In genomic region chr19:18639552-18639951, GRCm38 (mm10) we compare ENCODE assay signal across 12 mouse cellular contexts. TPM values are rescaled to one million over a fixed set of nuclear protein-coding genes. Genes with fewer than 3 reads are reported as not detected.
A peak's percentile ranks its signal among the peaks of the same experiment; 100 is the strongest.
DNase-seq lines count a peak whose midpoint lies in the region; ATAC-seq and TF ChIP-seq lines count a peak whose summit lies in the region.
"Had no signal": no experiment of that assay in that cellular context is flagged by ENCODE, and none has a peak within 500 bp of the region (broad histone marks: within the 10 kb centered on the region; RNA-seq: fewer than 3 reads in every experiment).

No protein-coding gene starts in this region.

- peaks cover 43% of the 10 kb centered on the region for H3K36me3 ChIP-seq in liver, adult 2 months (ENCODE audit: control insufficient read depth, insufficient read depth, low read length)
- H3K36me3 ChIP-seq in liver, embryonic 11.5 days (ENCODE audit: control insufficient read depth, insufficient read depth, low read length), result no peaks in the 10 kb centered on the region
- no peaks in the 10 kb centered on the region for H3K36me3 ChIP-seq in ES-E14 (ENCODE audit: control insufficient read depth, insufficient read depth, low read length, poor library complexity, severe bottlenecking)
- no peaks in the 10 kb centered on the region for H3K36me3 ChIP-seq in intestine, postnatal 0 days (ENCODE audit: control insufficient read depth, insufficient read depth)
- no peaks in the 10 kb centered on the region for H3K36me3 ChIP-seq in limb, embryonic 10.5 days
- H3K36me3 ChIP-seq: embryonic facial prominence, embryonic 12.5 days had no signal

- H3K4me1 ChIP-seq in liver, adult 2 months (ENCODE audit: control insufficient read depth, insufficient read depth, low read length), result peaks cover 3% of the 10 kb centered on the region
- H3K4me1 ChIP-seq in liver, embryonic 11.5 days (replicated peaks; ENCODE audit: control insufficient read depth, insufficient read depth, low read length), result peaks cover 11% of the 10 kb centered on the region
- H3K4me1 ChIP-seq in ES-E14 (ENCODE audit: control insufficient read depth in 2 of 2, insufficient read depth in 2 of 2, low read length in 2 of 2, poor library complexity in 1 of 2), result 0 out of 4 replicates have a peak, but pooled peaks cover 0 to 3% of the 10 kb centered on the region in 2 experiments
- no peaks in the 10 kb centered on the region for H3K4me1 ChIP-seq in intestine, postnatal 0 days (replicated peaks; ENCODE audit: control insufficient read depth, insufficient read depth, low read length)
- no peaks in the 10 kb centered on the region for H3K4me1 ChIP-seq in limb, embryonic 10.5 days
- H3K4me1 ChIP-seq: embryonic facial prominence, embryonic 12.5 days; heart, embryonic 15.5 days had no signal

- no peak overlapping the region for H3K4me2 ChIP-seq in liver, embryonic 11.5 days
- H3K4me2 ChIP-seq in intestine, postnatal 0 days (replicated peaks; ENCODE audit: low read depth), result no peak overlapping the region
- H3K4me2 ChIP-seq: embryonic facial prominence, embryonic 12.5 days; heart, embryonic 15.5 days had no signal

- H3K27me3 ChIP-seq in liver, adult 2 months (ENCODE audit: control insufficient read depth, insufficient read depth, low read length), result no peaks in the 10 kb centered on the region
- no peaks in the 10 kb centered on the region for H3K27me3 ChIP-seq in liver, embryonic 11.5 days (replicated peaks; ENCODE audit: control insufficient read depth, insufficient read depth, low read length)
- no peaks in the 10 kb centered on the region for H3K27me3 ChIP-seq in intestine, postnatal 0 days (replicated peaks; ENCODE audit: control insufficient read depth, insufficient read depth, low read length)
- no peaks in the 10 kb centered on the region for H3K27me3 ChIP-seq in limb, embryonic 10.5 days (ENCODE audit: low read depth, poor library complexity, severe bottlenecking)
- H3K27me3 ChIP-seq: embryonic facial prominence, embryonic 12.5 days; heart, embryonic 15.5 days; megakaryocyte, embryonic 14.5 days had no signal

- no peak overlapping the region for H3K4me3 ChIP-seq in liver, adult 2 months (ENCODE audit: insufficient read depth, low read depth, low read length)
- H3K4me3 ChIP-seq in liver, embryonic 11.5 days (ENCODE audit: low read depth, low read length), result no peak overlapping the region
- no peak overlapping the region for H3K4me3 ChIP-seq in ES-E14 (ENCODE audit: insufficient read depth in 1 of 2, low read depth in 1 of 2, low read length in 2 of 2, poor library complexity in 1 of 2, severe bottlenecking in 1 of 2)
- no peak overlapping the region for H3K4me3 ChIP-seq in intestine, postnatal 0 days (ENCODE audit: low read depth, low read length)
- no peak overlapping the region for H3K4me3 ChIP-seq in limb, embryonic 10.5 days
- H3K4me3 ChIP-seq: embryonic facial prominence, embryonic 12.5 days; heart, embryonic 15.5 days; megakaryocyte, embryonic 14.5 days had no signal

- H3K9ac ChIP-seq in liver, adult 2 months (ENCODE audit: low read depth, low read length), result no peak overlapping the region
- H3K9ac ChIP-seq in liver, embryonic 11.5 days (ENCODE audit: low read depth, low read length), result no peak overlapping the region
- no peak overlapping the region for H3K9ac ChIP-seq in ES-E14 (ENCODE audit: insufficient read depth, low read depth, low read length, poor library complexity, severe bottlenecking)
- H3K9ac ChIP-seq in intestine, postnatal 0 days (ENCODE audit: low read depth, low read length), result no peak overlapping the region
- H3K9ac ChIP-seq: embryonic facial prominence, embryonic 12.5 days; heart, embryonic 15.5 days had no signal

- no peaks in the 10 kb centered on the region for H3K9me3 ChIP-seq in liver, embryonic 11.5 days (ENCODE audit: control insufficient read depth, low read length)
- no peaks in the 10 kb centered on the region for H3K9me3 ChIP-seq in ES-E14 (ENCODE audit: control insufficient read depth, insufficient read depth, low read depth, low read length)
- H3K9me3 ChIP-seq in intestine, postnatal 0 days (ENCODE audit: control insufficient read depth), result no peaks in the 10 kb centered on the region
- H3K9me3 ChIP-seq in limb, embryonic 10.5 days (replicated peaks), result no peaks in the 10 kb centered on the region
- H3K9me3 ChIP-seq: embryonic facial prominence, embryonic 12.5 days; heart, embryonic 15.5 days had no signal

- no peak for ATAC-seq in liver, embryonic 11.5 days (replicated peaks; ENCODE audit: low FRiP score)
- ATAC-seq in intestine, postnatal 0 days, result no peak

- TF ChIP-seq POLR2A in liver, adult 2 months (IDR thresholded peaks at IDR 0.05; ENCODE audit: extremely low read depth, insufficient read depth, low read length), result no peak

- no peak overlapping the region for H3K27ac ChIP-seq in liver, adult 2 months (replicated peaks; ENCODE audit: insufficient read depth, low read depth, low read length)
- no peak overlapping the region for H3K27ac ChIP-seq in liver, embryonic 11.5 days (ENCODE audit: low read depth, low read length)
- no peak overlapping the region for H3K27ac ChIP-seq in ES-E14 (ENCODE audit: insufficient read depth, low read depth, low read length, poor library complexity, severe bottlenecking)
- H3K27ac ChIP-seq in intestine, postnatal 0 days (ENCODE audit: low read depth, low read length), result no peak overlapping the region
- H3K27ac ChIP-seq in limb, embryonic 10.5 days, result no peak overlapping the region
- H3K27ac ChIP-seq: embryonic facial prominence, embryonic 12.5 days; heart, embryonic 15.5 days had no signal

- in situ Hi-C loops in ES-E14 (cut with MboI; ENCODE audit: low sequenced_read_pairs in 2 of 2, unreplicated experiment in 2 of 2), result no loop called here

- TF ChIP-seq CTCF in liver, adult 2 months (IDR thresholded peaks at IDR 0.05; ENCODE audit: low read depth, low read length), result peak; percentile 59; the same call in 1 of the 2 replicates
- TF ChIP-seq CTCF in intestine, postnatal 0 days (IDR thresholded peaks at IDR 0.05; ENCODE audit: low read depth), result peak; percentile 81

- peaks cover 6% of the 10 kb centered on the region; the same call in 1 of the 2 replicates for H3K79me2 ChIP-seq in liver, adult 2 months (ENCODE audit: control insufficient read depth, insufficient read depth, low read length)

- WGBS in liver, adult 2 months, result 43% methylated on average over 2 of the region's 2 CpGs
- 27% methylated on average over 2 of the region's 2 CpGs for WGBS in liver, embryonic 11.5 days
- 14% methylated on average over 2 of the region's 2 CpGs for WGBS in intestine, postnatal 0 days
- 20% methylated on average over 2 of the region's 2 CpGs for WGBS in limb, embryonic 10.5 days

- peak; percentile 32 to 52 for DNase-seq in cerebellum, adult 18-20 months
- DNase-seq in cerebellum, adult 11 months, result no peak
- DNase-seq in liver, adult 2 months (ENCODE audit: extremely low read depth, low read depth, low spot score), result peak; percentile 21
- DNase-seq in liver, embryonic 11.5 days (ENCODE audit: low spot score), result no peak
- DNase-seq in ES-E14 (ENCODE audit: low read depth, low spot score), result no peak
- no peak for DNase-seq in yolk sac, embryonic 10.5 days (ENCODE audit: low spot score)
- no peak for DNase-seq in limb, embryonic 10.5 days (ENCODE audit: low spot score)
- DNase-seq: adrenal gland, postnatal 10 days had no signal

TF ChIP-seq in ES-E14, 5 proteins besides CTCF, POLR2A, EP300 and RAD21:
- no peak for TF ChIP-seq CHD2 (IDR thresholded peaks at IDR 0.05; ENCODE audit: low read depth, low read length)
- TF ChIP-seq MAFK (IDR thresholded peaks at IDR 0.05; ENCODE audit: insufficient read depth, low read depth, low read length), result no peak
- peak; percentile 40; the same call in 1 of the 2 replicates for TF ChIP-seq ZC3H11A (IDR thresholded peaks at IDR 0.05; ENCODE audit: borderline replicate concordance, low read depth, low read length)
- no peak for TF ChIP-seq ZNF384 (IDR thresholded peaks at IDR 0.05; ENCODE audit: low read depth, low read length)

RNA-seq across cellular contexts. Expression of gene Nmrk1, which starts 7.8 kb away (rescaled TPM):
- total RNA-seq in liver, adult 2 months (2014; rRNA removed), result 32.2 and 47.4 TPM in 2 replicates
- polyA plus RNA-seq in liver, adult 2 months (2012; rRNA removed), result 12.6 and 21.9 TPM in 2 replicates
- 12.4 and 12.5 TPM in 2 replicates for polyA plus RNA-seq in liver, embryonic 11.5 days (2014; fragmentation: Nextera tagmentation; extraction: Ambion mirVana)
- 6.4 and 6.8 TPM in 2 replicates for total RNA-seq in ES-E14 (2012; rRNA removed)
- polyA plus RNA-seq in intestine, postnatal 0 days (2015; fragmentation: Nextera tagmentation; extraction: Ambion mirVana), result 4.7 and 6.2 TPM in 2 replicates
- polyA plus RNA-seq in limb, embryonic 10.5 days (2016; fragmentation: Nextera tagmentation; extraction: Ambion mirVana), result 6.5 and 9.0 TPM in 2 replicates

RNA-seq across cellular contexts. Expression of gene Ostf1, which starts 7.9 kb away (rescaled TPM):
- total RNA-seq in liver, adult 2 months (2014; rRNA removed), result 42.5 and 53.0 TPM in 2 replicates
- 26.5 and 29.6 TPM in 2 replicates for polyA plus RNA-seq in liver, adult 2 months (2012; rRNA removed)
- 86.8 and 92.2 TPM in 2 replicates for polyA plus RNA-seq in liver, embryonic 11.5 days (2014; fragmentation: Nextera tagmentation; extraction: Ambion mirVana)
- total RNA-seq in ES-E14 (2012; rRNA removed), result 26.0 and 45.5 TPM in 2 replicates
- polyA plus RNA-seq in intestine, postnatal 0 days (2015; fragmentation: Nextera tagmentation; extraction: Ambion mirVana), result 140 and 143 TPM in 2 replicates
- polyA plus RNA-seq in limb, embryonic 10.5 days (2016; fragmentation: Nextera tagmentation; extraction: Ambion mirVana), result 31.9 and 32.0 TPM in 2 replicates

RNA-seq across cellular contexts. Expression of gene Carnmt1, which starts 31.0 kb away (rescaled TPM):
- total RNA-seq in liver, adult 2 months (2014; rRNA removed), result 10.9 and 11.9 TPM in 2 replicates
- polyA plus RNA-seq in liver, adult 2 months (2012; rRNA removed), result 4.7 and 5.4 TPM in 2 replicates
- polyA plus RNA-seq in liver, embryonic 11.5 days (2014; fragmentation: Nextera tagmentation; extraction: Ambion mirVana), result 44.7 and 45.1 TPM in 2 replicates
- total RNA-seq in ES-E14 (2012; rRNA removed), result 22.5 and 23.6 TPM in 2 replicates
- 14.5 and 15.5 TPM in 2 replicates for polyA plus RNA-seq in intestine, postnatal 0 days (2015; fragmentation: Nextera tagmentation; extraction: Ambion mirVana)
- 30.4 and 33.3 TPM in 2 replicates for polyA plus RNA-seq in limb, embryonic 10.5 days (2016; fragmentation: Nextera tagmentation; extraction: Ambion mirVana)

Comparison
In these comparisons a context has a peak if more than half of its experiments do, and no peak if none do; other contexts are left out.
1. DNase-seq: peak in cerebellum, adult 18-20 months (2 of 2) and liver, adult 2 months (single experiment); none in cerebellum, adult 11 months (single experiment), liver, embryonic 11.5 days (single experiment), ES-E14 (single experiment), yolk sac, embryonic 10.5 days (single experiment) and limb, embryonic 10.5 days (single experiment).